Mouse (Mus musculus): ENCODE measurements around the gene Col9a3. TPM values are rescaled to one million over a fixed set of nuclear protein-coding genes. Genes with fewer than 3 reads are reported as not detected.

The Col9a3 gene
- total and polyA plus RNA-seq, 2 experiments from 2014 or later: 29.8 to 47.6 TPM

DNA sequence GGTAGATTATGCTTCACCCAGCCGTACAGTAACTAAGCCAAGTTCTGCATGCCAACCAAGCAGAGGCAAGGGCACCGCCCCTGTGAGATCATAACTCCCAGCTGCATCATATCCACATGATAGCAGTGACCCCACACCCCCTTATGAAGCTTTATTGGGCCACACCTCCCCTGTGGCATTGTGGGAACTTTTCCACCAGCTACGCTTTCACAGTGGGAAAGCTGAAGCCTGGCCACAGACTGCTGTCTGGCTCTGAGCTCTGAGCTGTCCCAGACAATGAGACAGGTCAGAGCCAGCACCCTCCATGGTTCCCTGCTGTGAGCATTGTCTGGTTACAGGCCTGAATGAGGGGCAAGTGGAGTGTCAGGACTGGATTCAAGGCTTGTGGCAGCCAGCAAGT lies 16.6 kb upstream of the Col9a3 start, which contains the start of gene Mrgbp:
Gene Mrgbp (plus strand): TSS at position 303 of the 400 bp plus-strand sequence.
- 78% methylated on average over 3 of the region's 3 CpGs for WGBS

GRCm38 (mm10) chr2:180582481-180583153 lies 15.0 kb upstream of the Col9a3 start:
- no peaks in the 10 kb centered on the region for H3K9me3 ChIP-seq (ENCODE audit: low read length)
- peaks cover 8% of the 10 kb centered on the region; the same call in 1 of the 2 replicates for H3K4me1 ChIP-seq (ENCODE audit: insufficient read depth, low read length)
- under 1% methylated on average over 52 of the region's 57 CpGs for WGBS
- peak overlapping the region; percentile 97 for H3K4me2 ChIP-seq (ENCODE audit: low read depth, low read length, poor library complexity, severe bottlenecking)
- H3K27me3 ChIP-seq (ENCODE audit: insufficient read depth, low read length): no peaks in the 10 kb centered on the region
- peak; percentile 69 for ATAC-seq (ENCODE audit: low FRiP score)
- peaks cover 25% of the 10 kb centered on the region; the same call in 1 of the 2 replicates for H3K36me3 ChIP-seq (ENCODE audit: insufficient read depth, low read length)
- TF ChIP-seq CTCF (IDR thresholded peaks at IDR 0.05): peak; percentile 98
- peak overlapping the region; percentile 73 for H3K27ac ChIP-seq (ENCODE audit: low read depth, low read length)
- DNase-seq (ENCODE audit: low spot score): peak; percentile 94
- H3K9ac ChIP-seq (replicated peaks; ENCODE audit: low read length, poor library complexity, severe bottlenecking): peak overlapping the region; percentile 91
- peak overlapping the region; percentile 92 for H3K4me3 ChIP-seq (ENCODE audit: low read depth, low read length)

More for the DNA sequence above, 16.6 kb upstream of the Col9a3 start, which contains the start of gene Mrgbp:
- Histone ChIP-seq H3K4me2 (ENCODE audit: low read depth, low read length, poor library complexity, severe bottlenecking) (no peak within 1 kb of the TSS), H3K9me3 (ENCODE audit: low read length) (no peaks in the 10 kb centered on the region), H3K9ac (replicated peaks; ENCODE audit: low read length, poor library complexity, severe bottlenecking) (no peak within 1 kb of the TSS), H3K27me3 (ENCODE audit: insufficient read depth, low read length) (no peaks in the 10 kb centered on the region), H3K36me3 (ENCODE audit: insufficient read depth, low read length) (peaks cover 13% of the 10 kb centered on the region; the same call in 1 of the 2 replicates), H3K4me1 (ENCODE audit: insufficient read depth, low read length) (peaks cover 8% of the 10 kb centered on the region; the same call in 1 of the 2 replicates), H3K27ac (ENCODE audit: low read depth, low read length) (no peak within 1 kb of the TSS; the same call in 1 of the 2 replicates), H3K4me3 (ENCODE audit: low read depth, low read length) (no peak within 1 kb of the TSS)
- ATAC-seq (ENCODE audit: low FRiP score): no peak
- no peak for TF ChIP-seq CTCF (IDR thresholded peaks at IDR 0.05)
- no peak for DNase-seq (ENCODE audit: low spot score)

DNA sequence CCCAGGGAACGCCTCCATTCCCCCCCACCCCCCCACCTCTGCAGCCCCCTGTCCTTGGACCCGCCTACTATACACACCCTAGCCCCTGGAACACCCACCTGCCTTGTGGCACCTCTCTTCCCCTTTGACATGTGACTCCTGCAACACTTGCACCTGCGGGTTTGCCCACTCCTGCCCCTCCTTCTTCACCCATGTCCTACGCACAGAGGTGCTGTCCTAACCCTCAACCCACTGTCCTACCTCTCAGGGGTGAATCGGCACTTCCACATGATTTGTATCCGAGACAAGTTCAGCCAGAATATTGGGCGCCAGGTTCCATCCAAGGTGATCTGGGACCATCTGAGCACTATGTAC lies 14.5 kb upstream of the Col9a3 start:
- H3K27me3 ChIP-seq (ENCODE audit: insufficient read depth, low read length): no peaks in the 10 kb centered on the region
- DNase-seq (ENCODE audit: low spot score): no peak
- 33% methylated on average over 6 of the region's 7 CpGs for WGBS
- peak overlapping the region; percentile 73 for H3K27ac ChIP-seq (ENCODE audit: low read depth, low read length)
- peak overlapping the region; percentile 92 for H3K4me3 ChIP-seq (ENCODE audit: low read depth, low read length)
- H3K4me2 ChIP-seq (ENCODE audit: low read depth, low read length, poor library complexity, severe bottlenecking): peak overlapping the region; percentile 97
- peaks cover 8% of the 10 kb centered on the region; the same call in 1 of the 2 replicates for H3K4me1 ChIP-seq (ENCODE audit: insufficient read depth, low read length)
- ATAC-seq (ENCODE audit: low FRiP score): peak; percentile 48; the same call in 1 of the 2 replicates
- no peaks in the 10 kb centered on the region for H3K9me3 ChIP-seq (ENCODE audit: low read length)
- TF ChIP-seq CTCF (IDR thresholded peaks at IDR 0.05): no peak
- peak overlapping the region; percentile 91 for H3K9ac ChIP-seq (replicated peaks; ENCODE audit: low read length, poor library complexity, severe bottlenecking)
- peaks cover 25% of the 10 kb centered on the region; the same call in 1 of the 2 replicates for H3K36me3 ChIP-seq (ENCODE audit: insufficient read depth, low read length)

GRCm38 (mm10) chr2:180588736-180589122 lies 8.9 kb upstream of the Col9a3 start:
- WGBS: 48% methylated on average over 6 of the region's 6 CpGs
- Histone ChIP-seq H3K4me1 (ENCODE audit: insufficient read depth, low read length) (peaks cover 13% of the 10 kb centered on the region; the same call in 1 of the 2 replicates), H3K36me3 (ENCODE audit: insufficient read depth, low read length) (peaks cover 50% of the 10 kb centered on the region), H3K9me3 (ENCODE audit: low read length) (no peaks in the 10 kb centered on the region), H3K4me2 (ENCODE audit: low read depth, low read length, poor library complexity, severe bottlenecking) (peak overlapping the region; percentile 88), H3K4me3 (ENCODE audit: low read depth, low read length) (peak overlapping the region; percentile 85), H3K9ac (replicated peaks; ENCODE audit: low read length, poor library complexity, severe bottlenecking) (peak overlapping the region; percentile 92), H3K27ac (ENCODE audit: low read depth, low read length) (peak overlapping the region; percentile 93), H3K27me3 (ENCODE audit: insufficient read depth, low read length) (no peaks in the 10 kb centered on the region)
- peak; percentile 61 for TF ChIP-seq CTCF (IDR thresholded peaks at IDR 0.05)
- peak; percentile 41; the same call in 1 of the 2 replicates for ATAC-seq (ENCODE audit: low FRiP score)
- DNase-seq (ENCODE audit: low spot score): no peak

- Histone ChIP-seq H3K36me3 (ENCODE audit: insufficient read depth, low read length) (peaks cover 56% of the 10 kb centered on the region), H3K27me3 (ENCODE audit: insufficient read depth, low read length) (no peaks in the 10 kb centered on the region), H3K9ac (replicated peaks; ENCODE audit: low read length, poor library complexity, severe bottlenecking) (peak within 1 kb of the TSS; percentile 92), H3K4me1 (ENCODE audit: insufficient read depth, low read length) (peaks cover 9% of the 10 kb centered on the region; the same call in 1 of the 2 replicates), H3K27ac (ENCODE audit: low read depth, low read length) (peak within 1 kb of the TSS; percentile 93), H3K4me2 (ENCODE audit: low read depth, low read length, poor library complexity, severe bottlenecking) (peak within 1 kb of the TSS; percentile 88), H3K4me3 (ENCODE audit: low read depth, low read length) (peak within 1 kb of the TSS; percentile 85), H3K9me3 (ENCODE audit: low read length) (no peaks in the 10 kb centered on the region)
- WGBS: 0% methylated on average over 46 of the region's 67 CpGs
- DNase-seq (ENCODE audit: low spot score): peak; percentile 85
- TF ChIP-seq CTCF (IDR thresholded peaks at IDR 0.05): peak; percentile 38
- peak; percentile 90 for ATAC-seq (ENCODE audit: low FRiP score)
Measured at GRCm38 (mm10) chr2:180589123-180589831, 8.3 kb upstream of the Col9a3 start, which contains the start of gene Ogfr. Gene Ogfr (plus strand): TSS chr2:180589245.
